22 mouse cellular contexts compared by ENCODE assay signal in the genomic region with DNA sequence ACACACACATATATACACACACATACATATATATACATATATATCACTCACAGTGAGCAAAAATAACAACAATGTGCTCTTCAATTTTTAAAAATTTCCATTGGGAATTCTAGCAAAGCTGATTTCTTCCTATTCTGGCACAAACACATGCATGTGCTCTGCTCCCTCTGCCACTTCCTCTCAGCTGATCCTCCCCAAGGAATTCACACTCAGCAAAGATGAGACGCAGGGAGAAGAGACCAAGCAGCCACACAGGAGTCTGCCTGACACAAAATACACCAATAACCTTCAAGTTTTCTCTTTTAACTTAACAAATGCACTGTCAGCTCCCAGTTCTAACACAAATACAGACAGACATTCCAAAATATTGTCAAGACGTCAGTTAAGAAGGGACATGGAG.
DNase-seq lines count a peak whose midpoint lies in the region; ATAC-seq and TF ChIP-seq lines count a peak whose summit lies in the region.
"Had no signal": no experiment of that assay in that cellular context is flagged by ENCODE, and none has a peak within 500 bp of the region (broad histone marks: within the 10 kb centered on the region; RNA-seq: fewer than 3 reads in every experiment).

No protein-coding gene starts in this region.

- no peaks in the 10 kb centered on the region for H3K36me3 ChIP-seq in forebrain, embryonic 14.5 days (ENCODE audit: control insufficient read depth, insufficient read depth, low read length)
- no peaks in the 10 kb centered on the region for H3K36me3 ChIP-seq in forebrain, embryonic 12.5 days (replicated peaks)
- peaks cover 6% of the 10 kb centered on the region; the same call in 1 of the 2 replicates for H3K36me3 ChIP-seq in midbrain, postnatal 0 days (ENCODE audit: insufficient read depth, low read length)
- no peaks in the 10 kb centered on the region for H3K36me3 ChIP-seq in midbrain, embryonic 11.5 days (ENCODE audit: control insufficient read depth, insufficient read depth, low read length)
- no peaks in the 10 kb centered on the region for H3K36me3 ChIP-seq in forebrain, embryonic 15.5 days
- H3K36me3 ChIP-seq: forebrain, embryonic 10.5 days; liver, embryonic 13.5 days had no signal

- H3K4me3 ChIP-seq in forebrain, embryonic 14.5 days (ENCODE audit: low read depth, low read length) = no peak overlapping the region
- H3K4me3 ChIP-seq in forebrain, embryonic 12.5 days (replicated peaks) = no peak overlapping the region
- no peak overlapping the region for H3K4me3 ChIP-seq in midbrain, postnatal 0 days (ENCODE audit: low read depth, low read length)
- H3K4me3 ChIP-seq in midbrain, embryonic 11.5 days (ENCODE audit: low read depth, low read length) = no peak overlapping the region
- H3K4me3 ChIP-seq in forebrain, embryonic 15.5 days = no peak overlapping the region
- H3K4me3 ChIP-seq: forebrain, embryonic 10.5 days; heart, embryonic 13.5 days; hindbrain, embryonic 13.5 days; liver, embryonic 13.5 days; megakaryocyte, embryonic 14.5 days had no signal

- H3K27me3 ChIP-seq in forebrain, embryonic 14.5 days (replicated peaks; ENCODE audit: control insufficient read depth, insufficient read depth, low read length) = no peaks in the 10 kb centered on the region
- no peaks in the 10 kb centered on the region for H3K27me3 ChIP-seq in forebrain, embryonic 12.5 days
- no peaks in the 10 kb centered on the region for H3K27me3 ChIP-seq in midbrain, postnatal 0 days (ENCODE audit: insufficient read depth, low read length)
- H3K27me3 ChIP-seq in midbrain, embryonic 11.5 days (ENCODE audit: control insufficient read depth, insufficient read depth, low read length) = no peaks in the 10 kb centered on the region
- H3K27me3 ChIP-seq in forebrain, embryonic 15.5 days = no peaks in the 10 kb centered on the region
- H3K27me3 ChIP-seq: heart, embryonic 13.5 days; hindbrain, embryonic 13.5 days; liver, embryonic 13.5 days; Patski had no signal

- intact Hi-C loops in heart, postnatal 10 days (cut with DNase I) = no loop called here

- H3K9me3 ChIP-seq in forebrain, embryonic 14.5 days (replicated peaks; ENCODE audit: control insufficient read depth, low read length) = no peaks in the 10 kb centered on the region
- H3K9me3 ChIP-seq in forebrain, embryonic 12.5 days = no peaks in the 10 kb centered on the region
- H3K9me3 ChIP-seq in midbrain, postnatal 0 days (ENCODE audit: low read length) = no peaks in the 10 kb centered on the region
- H3K9me3 ChIP-seq in midbrain, embryonic 11.5 days (ENCODE audit: control insufficient read depth, low read length) = no peaks in the 10 kb centered on the region
- H3K9me3 ChIP-seq in forebrain, embryonic 15.5 days = no peaks in the 10 kb centered on the region
- H3K9me3 ChIP-seq: forebrain, embryonic 10.5 days; heart, embryonic 13.5 days; hindbrain, embryonic 13.5 days; liver, embryonic 13.5 days; megakaryocyte, embryonic 14.5 days had no signal

- no peak for TF ChIP-seq CTCF in midbrain, postnatal 0 days (IDR thresholded peaks at IDR 0.05)

- no peak for ATAC-seq in forebrain, embryonic 14.5 days
- no peak for ATAC-seq in forebrain, embryonic 12.5 days (ENCODE audit: low FRiP score)
- ATAC-seq in midbrain, postnatal 0 days (ENCODE audit: low FRiP score) = no peak
- no peak for ATAC-seq in midbrain, embryonic 11.5 days (ENCODE audit: low FRiP score)
- no peak for ATAC-seq in forebrain, embryonic 15.5 days (replicated peaks)
- ATAC-seq: midbrain, embryonic 16.5 days; Patski had no signal

- H3K4me1 ChIP-seq in forebrain, embryonic 14.5 days (ENCODE audit: control insufficient read depth, insufficient read depth, low read length) = no peaks in the 10 kb centered on the region
- H3K4me1 ChIP-seq in forebrain, embryonic 12.5 days = no peaks in the 10 kb centered on the region
- no peaks in the 10 kb centered on the region for H3K4me1 ChIP-seq in midbrain, postnatal 0 days (ENCODE audit: insufficient read depth, low read length)
- H3K4me1 ChIP-seq in midbrain, embryonic 11.5 days (ENCODE audit: control insufficient read depth, insufficient read depth, low read length) = no peaks in the 10 kb centered on the region
- H3K4me1 ChIP-seq in forebrain, embryonic 15.5 days = no peaks in the 10 kb centered on the region
- H3K4me1 ChIP-seq: forebrain, embryonic 10.5 days; megakaryocyte, embryonic 14.5 days had no signal

- no peak overlapping the region for H3K27ac ChIP-seq in forebrain, embryonic 14.5 days (ENCODE audit: low read depth, low read length)
- H3K27ac ChIP-seq in forebrain, embryonic 12.5 days = no peak overlapping the region
- 0 out of 2 replicates have a peak overlapping the region, but pooled peaks have one; percentile 26 for H3K27ac ChIP-seq in midbrain, postnatal 0 days (ENCODE audit: low read depth, low read length)
- H3K27ac ChIP-seq in midbrain, embryonic 11.5 days (ENCODE audit: low read depth, low read length) = no peak overlapping the region
- no peak overlapping the region for H3K27ac ChIP-seq in forebrain, embryonic 15.5 days (replicated peaks)
- H3K27ac ChIP-seq: forebrain, embryonic 10.5 days; heart, embryonic 13.5 days; hindbrain, embryonic 13.5 days; liver, embryonic 13.5 days had no signal

- no peak overlapping the region for H3K4me2 ChIP-seq in forebrain, embryonic 14.5 days (ENCODE audit: low read length)
- H3K4me2 ChIP-seq in forebrain, embryonic 12.5 days = no peak overlapping the region
- H3K4me2 ChIP-seq in midbrain, postnatal 0 days (ENCODE audit: low read depth, low read length, poor library complexity, severe bottlenecking) = no peak overlapping the region
- H3K4me2 ChIP-seq in midbrain, embryonic 11.5 days = no peak overlapping the region
- no peak overlapping the region for H3K4me2 ChIP-seq in forebrain, embryonic 15.5 days (replicated peaks)
- H3K4me2 ChIP-seq: heart, embryonic 13.5 days; hindbrain, embryonic 13.5 days; liver, embryonic 13.5 days had no signal

- WGBS in forebrain, embryonic 14.5 days = 75% methylated on average over 2 of the region's 2 CpGs
- WGBS in forebrain, embryonic 12.5 days = 82% methylated on average over 2 of the region's 2 CpGs
- 30% methylated on average over 2 of the region's 2 CpGs for WGBS in midbrain, postnatal 0 days
- 55% methylated on average over 2 of the region's 2 CpGs for WGBS in midbrain, embryonic 11.5 days
- 82% methylated on average over 2 of the region's 2 CpGs for WGBS in forebrain, embryonic 15.5 days

- H3K9ac ChIP-seq in forebrain, embryonic 14.5 days (ENCODE audit: low read length) = no peak overlapping the region
- H3K9ac ChIP-seq in forebrain, embryonic 12.5 days = no peak overlapping the region
- H3K9ac ChIP-seq in midbrain, postnatal 0 days (replicated peaks; ENCODE audit: low read length, poor library complexity, severe bottlenecking) = no peak overlapping the region
- H3K9ac ChIP-seq in midbrain, embryonic 11.5 days (ENCODE audit: low read length) = no peak overlapping the region
- no peak overlapping the region for H3K9ac ChIP-seq in forebrain, embryonic 15.5 days (replicated peaks)
- H3K9ac ChIP-seq: heart, embryonic 13.5 days; hindbrain, embryonic 13.5 days; liver, embryonic 13.5 days had no signal

- DNase-seq in forebrain, embryonic 14.5 days (ENCODE audit: low spot score) = peak; percentile 9
- peak; percentile 33 for DNase-seq in heart, adult 8-10 months (ENCODE audit: low spot score)
- no peak for DNase-seq in heart, postnatal 10 days
- DNase-seq in midbrain, postnatal 0 days (ENCODE audit: low spot score) = peak; percentile 5
- no peak for DNase-seq in midbrain, embryonic 11.5 days (ENCODE audit: low spot score, missing footprints)
- peak; percentile 17 for DNase-seq in telencephalon, adult 2 months (ENCODE audit: low read depth, low spot score)
- DNase-seq: adrenal gland, adult 8-10 months; cerebellum, adult 9-10 months; kidney, adult 11 months; kidney, postnatal 25 days; liver, embryonic 13.5 days; lung, adult 2 months; thymus, adult 18-20 months; thymus, postnatal 36 days had no signal

Comparison
In these comparisons a context has a peak if more than half of its experiments do, and no peak if none do; other contexts are left out.
1. DNase-seq: peak in forebrain, embryonic 14.5 days (single experiment), heart, adult 8-10 months (single experiment), midbrain, postnatal 0 days (single experiment) and telencephalon, adult 2 months (single experiment); none in heart, postnatal 10 days (0 of 2) and midbrain, embryonic 11.5 days (single experiment).